Mouse (Mus musculus) activated CD4-positive, CD25-positive, alpha-beta regulatory T cell, adult 4 months (primary cell): ENCODE measurements around the gene Map4k4. TPM values are rescaled to one million over a fixed set of nuclear protein-coding genes. Genes with fewer than 3 reads are reported as not detected.

ENCODE experiments used
- ATAC-seq: one replicate; pipeline ENCODE4 v1.8.0; 2017
- polyA plus RNA-seq, 2 experiments: library from polyadenylated mRNA; unstranded; fragments of 100-300 nt; shearing (Covaris generic); gene quantifications; one replicate each; pipeline ENCODE4 v1.2.1; 2017

Map4k4 gene
- polyA plus RNA-seq, 2 experiments from 2014 or later, result 23.8 to 33.8 TPM

DNA sequence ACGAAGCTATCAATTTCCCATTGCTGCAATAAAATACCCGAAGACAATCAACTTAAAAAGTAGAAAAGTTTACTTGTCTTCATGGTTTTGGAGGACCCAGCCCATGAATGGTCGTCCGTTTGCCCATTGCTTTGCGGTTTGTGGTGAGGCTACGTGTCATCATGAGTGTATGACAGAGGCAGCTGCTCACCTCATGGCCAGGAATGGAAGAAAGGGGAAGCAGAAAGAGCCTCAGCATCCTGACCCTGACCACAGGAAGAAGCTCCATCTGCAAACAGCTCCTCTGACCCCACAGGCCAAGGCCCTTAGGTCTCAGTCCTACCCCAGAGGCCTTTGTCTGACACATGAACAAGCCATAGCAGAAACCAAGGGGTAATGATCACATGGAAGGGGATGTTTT lies 150.4 kb downstream of the Map4k4 start:
- ATAC-seq, result no peak

DNA sequence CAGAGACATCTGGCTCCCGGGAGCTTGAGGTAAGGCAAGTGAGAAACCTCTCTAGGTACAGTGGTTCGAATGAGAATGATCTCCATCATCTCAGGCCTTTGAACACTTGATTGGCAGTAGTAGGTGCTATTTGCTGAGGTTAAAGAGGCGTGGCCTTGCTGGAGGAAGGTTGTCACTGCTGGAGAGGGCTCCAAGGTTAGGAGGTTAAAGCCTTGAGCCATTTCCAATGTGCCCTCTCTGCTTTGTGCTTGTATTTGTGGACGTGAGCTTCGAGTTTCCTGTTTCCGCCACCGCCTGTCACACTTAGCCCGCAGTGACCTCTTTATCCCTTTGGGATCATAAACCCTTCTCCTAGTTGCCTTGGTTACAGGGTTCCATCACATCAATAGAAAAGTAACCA lies 151.4 kb downstream of the Map4k4 start:
- peak; percentile 25 for ATAC-seq

GRCm38 (mm10) chr1:40053071-40053470 lies 152.4 kb downstream of the Map4k4 start:
- no peak for ATAC-seq

DNA sequence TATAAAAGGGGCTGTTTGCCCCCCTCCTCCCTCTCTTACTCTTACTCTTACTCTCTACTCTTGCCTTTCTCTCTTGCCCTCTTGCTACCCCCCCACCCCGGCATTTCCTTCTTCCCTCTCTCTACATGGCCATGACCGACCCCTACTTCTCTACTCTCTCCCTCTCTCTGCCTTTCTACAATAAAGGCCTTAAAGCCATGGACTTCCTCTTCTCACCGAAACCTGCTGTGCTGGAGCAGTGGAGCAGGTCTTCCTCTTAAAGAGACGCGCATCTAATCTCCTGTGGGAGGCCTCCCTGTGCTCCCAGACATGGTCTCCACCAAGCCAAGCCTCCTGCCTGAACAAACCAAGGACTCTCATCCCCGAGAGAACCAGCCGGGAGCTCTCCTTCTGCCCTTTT lies 154.3 kb downstream of the Map4k4 start:
- ATAC-seq, result no peak

DNA sequence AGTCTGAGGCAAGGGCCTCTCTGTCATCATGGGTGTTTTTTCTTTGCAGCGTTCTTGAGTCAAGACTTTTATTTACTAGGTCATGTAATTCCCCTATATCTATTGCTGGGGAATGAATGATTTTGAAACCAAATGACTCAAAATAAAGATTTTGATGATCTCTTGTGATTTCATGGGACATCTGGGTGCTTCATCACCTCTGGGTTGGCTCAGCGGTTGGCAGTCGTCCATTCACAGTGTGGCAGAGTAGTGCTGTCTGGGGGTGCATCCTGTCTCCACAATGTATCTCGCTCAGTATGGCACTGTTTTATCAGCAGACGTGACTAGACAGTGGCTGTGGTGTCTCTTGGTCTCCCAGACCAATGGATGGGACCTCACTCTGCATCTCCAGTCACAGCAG lies 155.2 kb downstream of the Map4k4 start:
- peak; percentile 47 for ATAC-seq

GRCm38 (mm10) chr1:40057351-40057750 lies 156.6 kb downstream of the Map4k4 start:
- ATAC-seq, result no peak

DNA sequence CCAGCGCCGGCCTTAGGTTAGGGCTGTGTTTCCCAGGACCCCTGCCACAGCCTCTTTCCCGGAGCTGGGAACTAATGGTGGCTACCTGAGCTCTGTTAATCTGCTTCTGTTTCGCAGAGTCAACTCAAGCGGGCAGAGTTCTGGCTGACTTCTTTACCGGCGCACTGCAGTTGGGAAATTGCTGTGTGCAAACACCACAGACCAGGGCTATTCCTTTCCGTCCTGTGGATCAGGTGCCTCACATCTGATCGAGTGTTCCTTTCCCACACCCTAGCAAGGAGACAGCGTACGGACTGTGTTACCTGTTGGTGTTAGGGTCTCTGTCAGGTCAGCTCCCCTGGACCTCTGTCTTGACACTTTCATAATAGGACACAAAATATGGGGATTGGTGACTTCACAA lies 157.3 kb downstream of the Map4k4 start:
- no peak for ATAC-seq

DNA sequence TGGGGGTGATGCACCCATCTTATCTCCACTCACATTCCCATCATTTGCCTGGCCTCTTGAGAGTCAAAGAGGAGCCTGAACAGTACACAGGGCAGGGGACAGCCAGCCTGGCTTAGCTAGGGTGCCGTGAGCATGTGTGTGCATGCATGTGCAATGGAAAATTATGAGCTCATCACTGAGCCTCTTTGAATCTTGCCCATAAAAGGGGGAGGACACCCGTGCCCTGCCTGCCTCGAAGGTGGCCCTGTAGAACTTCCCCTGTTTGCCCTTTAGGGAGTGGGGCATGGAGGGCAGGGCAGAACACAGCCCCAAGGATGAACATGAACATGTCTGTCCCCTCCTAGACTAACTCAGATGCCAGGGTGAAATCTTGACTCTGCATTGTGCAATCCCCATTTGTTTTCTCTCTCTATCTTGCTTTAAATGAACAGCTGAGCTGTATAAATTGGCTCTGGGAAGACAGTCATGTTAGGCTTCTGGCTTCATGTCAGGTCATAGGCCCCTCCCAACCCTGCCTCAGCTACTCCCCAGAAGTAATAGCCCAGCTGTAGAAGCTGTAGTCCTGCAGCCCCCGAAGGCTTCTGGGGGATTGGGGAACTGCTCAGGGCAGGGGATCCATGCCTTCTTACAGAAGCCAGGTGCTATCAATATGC lies 158.5 kb downstream of the Map4k4 start:
- ATAC-seq, result peak; percentile 80

DNA sequence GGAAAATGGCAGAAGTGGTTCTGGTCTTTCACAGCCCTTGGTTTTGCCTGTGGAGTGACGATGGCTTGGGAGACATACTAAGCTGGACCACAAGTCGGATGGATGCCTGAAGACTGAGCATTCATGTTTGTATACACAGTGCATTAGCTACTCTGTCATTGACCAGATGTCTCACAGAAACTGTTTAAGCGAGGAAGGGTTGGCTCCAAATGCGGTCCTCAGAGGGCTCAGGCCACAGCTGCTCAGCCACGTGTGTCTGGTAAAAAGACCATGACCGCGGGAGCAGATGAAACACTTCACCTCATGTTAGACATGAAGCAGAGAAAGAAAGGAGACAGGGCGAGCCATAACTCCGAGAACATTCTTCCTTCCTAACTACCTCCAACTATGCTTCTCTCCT lies 160.6 kb downstream of the Map4k4 start:
- ATAC-seq, result no peak

DNA sequence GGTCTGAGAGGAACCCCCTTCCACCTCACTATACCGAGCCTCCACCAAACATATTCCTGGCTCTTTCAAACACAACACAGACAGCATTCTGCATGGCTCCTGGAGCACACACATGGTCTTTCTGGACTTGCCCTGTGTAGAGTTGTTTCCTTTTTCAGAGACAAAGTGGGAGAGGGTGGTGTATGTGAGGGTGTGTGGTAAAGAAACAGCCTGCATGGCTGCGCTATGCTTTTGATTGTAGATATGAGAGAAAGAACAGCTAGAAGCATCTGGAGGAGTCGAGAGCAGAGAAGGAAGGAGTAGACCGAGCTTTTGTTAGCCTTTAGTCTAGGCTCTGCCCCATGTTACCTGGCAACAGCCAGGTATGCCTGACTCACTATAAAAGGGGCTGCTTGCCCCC lies 162.7 kb downstream of the Map4k4 start:
- ATAC-seq, result no peak

DNA sequence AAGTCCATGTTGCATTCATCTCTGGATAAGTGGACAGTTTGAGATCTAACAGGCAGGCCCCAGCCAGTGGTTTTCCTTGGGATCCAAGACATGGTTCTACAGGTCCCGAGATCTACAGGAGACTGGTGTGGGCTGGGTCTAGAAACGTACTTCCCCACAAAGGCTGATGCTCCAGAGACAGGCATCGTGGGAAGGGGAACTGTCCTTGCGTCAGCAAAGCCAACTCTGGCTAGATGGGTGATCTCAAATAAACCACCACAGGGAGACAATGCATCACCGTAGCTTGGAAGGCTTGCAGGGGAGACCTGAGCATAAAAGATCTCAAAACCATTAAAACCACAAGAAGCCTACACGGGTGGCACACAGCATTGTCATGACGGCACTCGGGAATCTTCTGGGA lies 163.8 kb downstream of the Map4k4 start:
- ATAC-seq, result no peak

DNA sequence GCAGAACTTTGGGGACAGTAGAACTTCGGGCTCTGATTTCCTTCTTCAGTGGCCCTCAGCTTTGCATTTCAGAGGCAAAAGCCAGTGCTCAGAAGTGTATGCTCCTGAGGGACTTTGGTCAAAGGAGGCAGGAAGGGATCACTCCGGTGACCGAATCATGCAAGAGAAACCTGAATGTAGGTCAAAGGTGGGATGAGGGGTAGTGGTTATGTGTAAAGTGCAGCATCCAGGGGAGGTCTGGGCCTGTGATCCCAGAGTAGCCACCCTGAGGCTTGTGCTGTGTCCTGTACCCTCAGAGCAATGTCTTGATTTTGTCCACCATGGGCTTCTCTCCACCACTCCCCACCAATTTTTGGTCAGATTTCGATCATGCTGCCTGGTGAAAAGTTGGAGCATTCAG lies 171.8 kb downstream of the Map4k4 start:
- no peak for ATAC-seq

DNA sequence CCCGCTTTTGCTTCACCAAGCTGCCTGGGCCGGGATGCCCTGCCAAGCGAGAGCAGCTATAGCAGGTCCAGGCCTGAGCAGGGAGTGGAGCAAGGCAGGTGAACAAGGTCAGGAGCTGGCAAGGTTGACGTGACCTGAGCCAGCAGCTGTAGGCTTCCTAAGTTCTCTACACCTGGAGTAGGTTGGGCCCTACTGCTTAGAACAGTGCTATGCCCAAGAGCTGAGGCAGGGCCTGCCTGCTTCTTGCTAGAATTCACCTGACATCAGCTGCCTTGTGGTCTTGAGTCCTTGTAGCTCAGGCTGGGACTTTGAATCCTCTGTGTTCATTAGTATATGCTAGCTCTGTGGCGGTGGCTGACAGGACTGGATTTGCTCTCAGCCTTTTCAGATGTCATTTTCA lies 173.1 kb downstream of the Map4k4 start, which contains the start of gene Il1r2:
TSS of gene Il1r2 (plus strand) at position 301 of the 400 bp plus-strand sequence.
- ATAC-seq, result no peak

Other genes with a start within 250 kb of the Map4k4 start
- under 1 TPM in 1 of 2 experiments, not detected in 1; 0.10 TPM for gene Creg2, start 249.4 kb upstream of the Map4k4 start, polyA plus RNA-seq
- gene Rfx8, start 179.9 kb upstream of the Map4k4 start, polyA plus RNA-seq, result not detected
- gene Gm3646, start 95.6 kb upstream of the Map4k4 start, polyA plus RNA-seq, result not detected
- 100 to 1,000 TPM; 150 to 152 TPM for gene Il1r2, start 173.2 kb downstream of the Map4k4 start, polyA plus RNA-seq